Mouse (Mus musculus) forelimb bud, embryonic 11.5 days (tissue): ENCODE measurements around the gene Ldb3.

Experiments
- DNase-seq: peaks from one replicate; pipeline ENCODE4 v3.0.0-alpha.2; 2012; ENCODE audit warnings: low read depth, low spot score

Gene Ldb3

DNA sequence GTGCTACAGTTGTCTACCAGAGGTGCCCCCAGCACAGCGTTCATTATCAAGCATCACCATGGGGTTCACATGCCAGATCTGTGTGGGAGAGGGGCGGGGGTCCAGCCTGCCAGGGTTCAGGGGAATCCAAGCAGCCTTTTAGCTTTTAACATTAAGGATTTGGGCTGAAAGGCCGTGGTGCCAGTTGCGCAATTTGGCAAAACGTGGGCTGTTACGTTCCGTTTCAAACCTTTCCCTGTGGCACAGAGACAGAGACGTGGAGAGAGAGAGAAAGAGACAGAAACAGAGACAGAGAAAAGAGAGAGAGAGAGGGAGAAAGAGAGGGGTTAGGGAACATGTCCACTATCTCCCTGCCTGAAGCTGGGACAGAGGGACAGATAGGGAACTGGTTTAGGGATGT is 26.8 kb downstream of the Ldb3 start:
- DNase-seq: no peak

DNA sequence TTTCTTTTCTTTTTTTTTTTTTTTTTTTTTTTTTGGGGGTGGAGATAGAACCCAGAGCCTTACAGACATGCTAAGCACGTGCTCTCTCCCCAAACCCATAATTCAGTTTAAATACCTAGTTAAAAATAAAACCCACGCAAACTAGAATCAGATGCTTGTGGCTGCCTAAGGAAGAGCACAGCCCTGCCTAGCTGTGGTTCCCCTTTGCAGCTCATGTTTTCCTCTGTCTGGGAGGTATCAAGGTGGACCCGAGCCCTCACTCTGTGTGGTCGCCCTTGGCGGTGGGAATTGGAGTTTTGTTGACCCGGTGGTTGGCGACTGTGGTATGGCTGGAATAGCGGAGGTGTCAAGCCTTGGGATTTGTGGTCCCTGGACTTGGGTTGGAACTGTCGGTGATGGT is 29.5 kb downstream of the Ldb3 start:
- DNase-seq: peak; percentile 53

DNA sequence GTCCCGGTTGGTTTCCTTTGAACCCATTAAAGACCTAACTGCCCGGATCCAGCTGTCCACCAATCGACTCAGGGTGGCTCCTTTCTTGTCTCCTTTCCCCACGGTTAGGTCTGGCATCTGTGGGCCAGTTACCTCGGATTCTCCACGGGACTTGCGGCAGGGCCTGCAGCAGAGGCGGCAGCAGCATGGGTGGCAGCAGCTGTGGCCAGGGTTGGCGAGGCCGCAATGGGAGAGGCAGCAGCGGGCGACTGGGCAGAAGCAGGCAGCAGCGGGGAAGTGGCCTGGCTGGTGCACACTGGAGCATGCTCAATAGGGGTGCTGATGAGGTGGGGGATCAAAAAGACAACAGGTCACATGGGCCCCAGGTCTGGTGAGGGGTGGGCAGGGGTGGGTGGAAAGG is 33.3 kb downstream of the Ldb3 start:
- no peak for DNase-seq

DNA sequence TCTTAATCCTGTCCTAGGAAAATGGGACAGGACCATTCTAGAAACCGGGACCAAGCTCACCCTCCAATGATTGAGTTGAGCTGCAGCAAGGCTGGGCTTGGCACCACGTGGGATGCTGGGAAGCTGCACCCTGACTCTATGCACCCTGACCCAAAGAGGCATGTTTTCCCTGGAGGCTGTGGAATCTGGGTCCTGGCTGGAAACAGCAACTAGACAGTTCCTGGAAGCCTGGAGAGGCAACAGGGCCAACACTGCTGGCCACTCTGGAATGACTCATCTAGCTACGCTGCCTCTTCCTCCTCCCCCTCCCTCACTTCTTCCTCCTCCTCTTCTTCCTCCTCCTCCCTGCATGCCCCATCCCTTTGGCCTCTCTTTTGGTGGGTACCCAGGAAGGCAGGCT is 34.4 kb downstream of the Ldb3 start:
- no peak for DNase-seq

DNA sequence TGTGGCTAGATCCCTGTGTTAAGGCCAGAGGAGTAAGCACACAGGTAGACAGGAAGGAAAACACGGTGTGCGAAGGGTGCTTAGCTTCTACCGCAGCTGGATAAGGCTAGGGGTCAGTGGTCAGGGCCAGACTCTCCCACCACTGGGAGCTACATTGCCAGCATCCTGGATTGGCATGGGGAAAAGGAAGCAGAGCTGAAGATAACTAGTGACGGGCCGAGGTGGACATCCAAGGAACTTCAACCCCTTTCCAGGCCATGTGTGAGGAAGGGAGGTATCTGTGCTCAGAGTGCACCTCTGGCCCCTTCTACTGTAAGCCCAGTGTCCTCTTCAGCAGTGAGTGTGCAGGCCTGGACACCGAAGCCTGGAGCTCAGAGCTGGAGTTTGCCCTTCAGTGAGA is 35.0 kb downstream of the Ldb3 start:
- DNase-seq: no peak

DNA sequence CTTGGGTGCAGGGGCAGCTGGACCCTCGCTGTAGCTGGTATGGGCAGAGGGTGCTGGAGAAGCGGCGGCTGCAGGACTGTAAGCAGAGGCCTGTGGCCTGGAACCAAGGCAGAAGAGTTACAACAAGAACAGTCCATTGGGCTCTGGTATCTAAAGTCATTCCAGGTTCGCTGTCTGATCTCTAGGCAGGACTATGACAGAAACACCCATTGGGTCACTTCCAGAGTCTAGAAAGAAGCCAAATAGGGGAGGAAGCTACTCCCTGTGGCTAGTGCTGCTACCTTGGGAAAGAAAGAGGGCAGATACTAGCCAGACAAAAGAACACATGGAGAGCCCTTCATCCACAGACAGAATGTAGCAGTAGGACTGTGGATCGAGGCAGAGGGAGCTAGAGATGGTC is 36.3 kb downstream of the Ldb3 start:
- DNase-seq: no peak

DNA sequence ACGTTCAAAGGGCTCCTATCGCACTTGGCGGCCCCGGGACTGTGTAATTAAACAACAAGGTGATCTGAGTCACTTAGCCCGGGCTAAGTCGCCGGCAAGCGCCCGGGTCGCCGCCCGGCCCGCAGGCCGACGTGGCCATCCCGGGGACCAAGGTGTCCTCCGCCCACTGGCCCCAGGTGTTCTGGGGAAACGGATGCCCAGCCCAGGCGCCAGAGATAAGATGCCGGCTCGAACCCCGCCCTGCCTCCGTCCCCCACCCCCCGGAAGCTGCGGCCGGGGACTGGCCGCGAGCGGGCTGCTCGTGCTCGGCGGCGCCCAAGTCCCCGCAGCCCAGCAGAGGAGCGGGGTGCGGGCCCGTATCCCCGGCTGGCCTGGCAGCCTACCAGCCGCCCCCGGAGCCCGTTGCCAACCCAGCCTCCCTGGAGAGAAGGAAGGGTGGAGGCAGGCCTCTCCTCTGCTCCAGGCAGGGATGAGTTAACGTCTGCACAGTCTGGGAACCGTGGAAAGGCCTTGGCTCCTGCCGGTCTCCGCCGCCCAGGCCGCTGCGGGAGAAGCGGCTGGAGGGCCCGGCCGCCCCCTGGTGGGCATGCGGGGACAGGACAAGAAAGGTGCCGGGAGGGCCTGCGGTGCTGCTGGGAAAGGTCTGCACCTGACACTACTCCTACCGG is 39.3 kb downstream of the Ldb3 start:
- peak; percentile 84 for DNase-seq

DNA sequence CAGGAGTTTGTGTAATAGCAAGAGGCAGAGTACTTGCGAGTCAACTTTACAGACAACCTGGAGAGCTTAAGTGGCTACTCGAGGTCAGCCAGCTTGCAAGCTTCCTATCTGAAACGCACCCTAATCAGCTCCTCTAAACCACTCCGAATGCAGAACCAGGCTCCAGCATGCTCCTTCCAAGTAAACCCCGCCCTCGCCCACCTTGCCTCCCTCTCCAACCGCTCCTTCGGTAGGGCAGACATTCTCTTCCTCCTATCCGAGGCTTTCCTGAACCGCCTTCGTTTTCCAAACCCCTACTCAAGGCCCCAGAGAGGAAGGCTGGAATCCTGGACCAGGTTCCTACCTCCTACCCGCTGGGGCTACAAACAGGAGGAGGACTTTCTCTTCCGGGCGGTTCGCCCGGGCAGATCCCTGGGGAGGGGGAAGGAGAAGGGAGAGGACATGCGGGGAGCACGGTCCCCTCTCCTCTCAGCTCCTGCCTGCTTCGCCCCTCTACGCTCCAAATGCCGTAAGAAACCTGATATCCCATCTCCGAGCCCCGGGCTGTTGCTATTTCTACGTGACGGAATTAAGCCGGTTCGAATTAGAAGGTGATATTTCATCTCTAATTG is 40.0 kb downstream of the Ldb3 start:
- DNase-seq: peak; percentile 74

DNA sequence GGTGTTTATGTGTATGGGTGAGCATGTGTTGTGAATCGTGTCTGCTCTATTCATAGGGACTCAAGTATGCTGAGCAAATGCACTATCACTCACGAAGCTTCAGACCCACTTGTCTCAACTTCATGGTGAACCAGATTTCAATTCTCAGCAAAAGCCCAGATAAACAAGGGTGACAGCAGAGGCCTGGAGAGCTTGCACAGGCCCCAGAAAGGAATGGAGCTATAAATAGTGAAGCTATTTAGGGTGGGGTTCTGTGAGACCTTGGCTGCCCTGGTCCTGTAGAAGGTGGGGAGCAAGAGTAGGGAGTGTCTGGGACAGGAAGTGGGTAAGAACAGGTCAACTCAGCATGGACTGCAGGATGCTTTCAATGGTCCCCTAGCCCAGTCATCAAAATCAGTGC is 43.9 kb downstream of the Ldb3 start:
- DNase-seq: no peak

DNA sequence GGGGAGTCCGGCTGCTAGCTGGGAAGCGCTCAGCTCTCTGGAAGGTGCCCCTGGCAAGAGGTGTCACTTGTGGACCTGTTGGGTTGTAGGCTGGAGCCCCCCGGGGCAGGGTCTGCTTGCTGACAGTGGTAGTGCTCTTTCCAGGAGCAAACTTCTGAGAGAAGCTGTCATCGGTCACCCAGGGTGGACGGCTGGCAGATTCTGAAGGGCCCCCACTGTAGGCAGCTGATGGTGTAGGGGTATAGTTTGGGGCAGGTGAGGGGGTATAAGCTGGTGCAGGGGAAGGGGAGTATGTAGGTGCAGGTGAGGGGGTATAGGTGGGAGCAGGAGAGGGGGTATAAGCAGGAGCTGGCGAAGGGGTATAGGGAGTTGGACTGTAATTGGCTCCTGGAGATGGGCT is 44.5 kb downstream of the Ldb3 start:
- DNase-seq: no peak

DNA sequence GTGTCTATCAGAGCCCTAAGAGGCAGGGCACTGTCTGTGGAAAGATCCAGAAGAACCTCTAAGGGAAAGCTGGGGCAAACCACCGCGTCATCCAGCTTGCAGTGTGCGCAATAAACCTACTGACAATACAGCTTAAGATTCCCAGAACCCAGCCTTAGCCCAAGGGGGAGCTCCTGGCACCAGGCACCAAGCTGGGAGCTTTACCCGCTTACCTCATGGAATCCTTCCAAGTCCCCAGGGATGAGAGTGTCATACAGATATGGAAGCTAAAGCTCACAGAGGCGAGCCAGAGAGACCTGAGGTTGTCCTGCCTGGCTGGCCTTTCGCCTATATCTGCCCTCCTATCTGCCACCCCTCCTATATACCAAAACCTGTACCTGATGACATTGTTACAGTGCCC is 44.9 kb downstream of the Ldb3 start:
- DNase-seq: no peak

DNA sequence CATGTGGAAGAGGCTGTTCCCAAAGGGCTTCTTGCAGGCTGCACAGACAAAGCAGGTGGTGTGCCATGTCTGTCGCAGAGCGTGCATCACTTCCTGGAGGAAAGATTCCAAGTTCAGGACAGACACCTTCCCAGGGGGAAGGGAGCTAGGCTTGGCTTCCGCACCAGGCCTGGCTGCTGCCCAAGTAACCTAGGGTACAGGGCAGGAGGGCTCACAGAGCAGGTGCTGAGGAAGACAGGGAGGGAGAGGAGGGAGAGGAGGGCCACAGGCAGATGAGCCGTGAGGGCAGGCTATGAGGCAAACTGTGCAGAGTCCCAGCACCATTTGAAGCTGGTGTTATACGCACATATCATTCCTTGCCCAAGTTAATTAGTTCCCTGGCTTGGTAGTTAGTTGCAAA is 46.6 kb downstream of the Ldb3 start:
- no peak for DNase-seq

DNA sequence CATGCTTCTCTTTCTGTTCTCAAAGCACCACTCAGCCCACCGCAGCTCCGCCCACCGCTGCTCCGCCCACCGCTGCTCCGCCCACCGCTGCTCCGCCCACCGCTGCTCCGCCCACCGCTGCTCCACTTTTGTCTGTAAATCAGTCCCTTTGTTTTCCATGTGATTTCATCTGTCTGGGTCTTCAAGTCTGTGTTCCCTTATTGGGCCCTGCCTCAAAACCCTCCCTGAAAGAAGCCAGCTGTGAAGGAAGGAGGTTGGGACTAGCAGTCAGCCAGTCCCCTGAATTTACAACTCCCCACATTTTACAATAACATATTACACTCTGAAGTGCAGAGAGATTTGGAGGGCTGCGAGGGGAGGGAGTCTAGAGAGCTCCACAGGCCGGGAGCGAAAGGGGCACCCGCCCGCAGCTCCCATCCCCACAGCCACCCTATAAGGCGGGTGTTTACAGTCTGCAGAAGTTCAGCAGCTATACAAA is 47.8 kb downstream of the Ldb3 start:
- DNase-seq: peak; percentile 17

DNA sequence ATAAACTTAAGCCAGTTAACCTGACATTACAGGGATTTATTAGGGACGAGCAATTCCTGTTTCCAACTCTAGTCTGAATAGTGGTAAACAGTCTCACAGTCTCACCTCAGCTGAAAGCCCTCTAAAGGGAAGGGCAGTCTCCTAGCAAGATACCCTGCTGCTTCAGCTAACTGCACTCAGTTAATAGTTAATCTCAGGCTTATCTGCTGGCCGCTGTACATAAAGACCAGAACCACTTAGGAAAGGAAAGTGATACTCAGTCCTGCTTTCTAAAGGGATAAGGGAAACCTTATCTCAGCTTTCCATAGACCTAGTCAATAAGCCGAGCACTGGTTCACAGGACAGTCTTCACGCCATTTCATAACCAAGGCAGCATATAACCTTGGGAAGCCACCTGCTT is 52.6 kb downstream of the Ldb3 start:
- DNase-seq: no peak

DNA sequence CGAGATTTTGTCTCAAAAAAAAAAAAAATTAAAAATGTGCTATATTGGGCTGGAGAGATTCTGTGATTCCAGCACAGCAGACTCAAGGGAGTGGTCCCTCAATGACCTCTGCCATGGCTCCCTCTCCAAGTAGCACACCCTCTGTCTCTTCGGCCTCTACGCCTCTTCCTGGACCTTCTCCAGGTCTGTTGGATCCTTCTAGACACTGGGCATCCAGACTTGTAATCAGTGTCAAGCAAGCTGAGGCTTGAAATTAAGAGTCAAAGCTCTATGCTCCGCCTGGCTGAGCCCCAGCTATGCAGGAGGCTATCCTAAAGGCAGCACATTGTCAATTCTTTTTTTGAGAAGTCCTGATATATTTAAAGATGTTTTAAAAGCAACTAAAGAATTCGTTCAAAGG is 54.9 kb downstream of the Ldb3 start:
- no peak for DNase-seq

DNA sequence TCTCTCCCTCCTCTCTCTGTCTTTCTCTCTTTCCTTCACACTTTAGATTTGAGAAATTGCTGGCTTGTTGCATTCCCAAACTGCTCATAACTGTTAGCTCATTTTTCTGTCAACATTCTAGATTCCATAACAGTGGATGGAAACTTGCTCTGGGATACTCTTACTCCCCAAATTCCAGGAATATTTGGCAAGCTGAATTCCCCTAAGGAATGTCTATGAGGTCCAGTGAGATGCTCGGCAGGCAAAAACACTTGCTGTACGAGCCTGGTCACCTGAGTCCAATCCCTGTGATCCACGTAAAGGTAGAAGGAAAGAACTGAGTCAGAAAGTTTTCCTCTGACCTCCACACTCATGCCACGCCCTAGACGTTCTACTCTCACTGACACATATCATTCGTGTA is 55.9 kb downstream of the Ldb3 start:
- DNase-seq: no peak

DNA sequence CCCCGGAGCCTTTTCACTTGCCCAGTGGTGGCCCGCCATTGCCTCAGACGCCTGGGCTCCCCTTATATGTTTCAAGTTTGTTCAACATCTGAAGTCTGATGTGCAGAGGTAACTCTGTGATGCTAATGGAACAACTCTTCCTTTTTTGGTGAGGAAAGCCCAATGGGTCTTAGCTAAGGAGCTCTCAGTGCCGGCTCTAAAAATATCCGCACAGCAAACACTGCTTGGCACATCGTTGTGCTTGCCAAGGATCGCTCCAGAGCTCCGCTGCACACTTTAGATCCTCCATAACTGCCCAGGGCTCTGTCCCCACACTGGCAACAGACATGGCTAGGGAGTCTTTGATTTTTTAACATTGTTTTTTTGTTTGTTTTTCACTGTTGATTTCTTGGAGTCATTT is 59.7 kb downstream of the Ldb3 start:
- no peak for DNase-seq

DNA sequence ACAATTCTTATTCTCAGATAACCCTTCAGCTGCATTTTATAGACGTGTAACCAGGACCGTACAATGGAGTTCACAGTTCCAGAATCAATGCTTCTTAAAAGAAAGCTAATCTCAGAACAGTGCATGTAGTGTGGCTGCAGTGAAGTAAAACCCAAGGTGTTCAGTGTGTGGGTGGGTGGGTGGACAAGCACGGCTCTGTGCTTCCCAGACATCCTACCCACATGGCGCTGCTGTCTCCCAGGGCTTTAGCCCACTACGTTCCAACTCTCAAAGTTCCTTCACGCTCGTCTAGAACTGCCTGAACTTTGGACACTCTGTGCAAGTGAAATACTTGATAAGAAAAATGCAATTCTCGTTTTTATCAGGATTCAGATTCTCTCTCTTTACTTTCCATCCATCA is 65.8 kb downstream of the Ldb3 start, which contains the start of gene 9230112D13Rik:
Gene 9230112D13Rik, minus strand, starts transcription at position 101 of the 400 bp plus-strand sequence.
- DNase-seq: no peak

DNA sequence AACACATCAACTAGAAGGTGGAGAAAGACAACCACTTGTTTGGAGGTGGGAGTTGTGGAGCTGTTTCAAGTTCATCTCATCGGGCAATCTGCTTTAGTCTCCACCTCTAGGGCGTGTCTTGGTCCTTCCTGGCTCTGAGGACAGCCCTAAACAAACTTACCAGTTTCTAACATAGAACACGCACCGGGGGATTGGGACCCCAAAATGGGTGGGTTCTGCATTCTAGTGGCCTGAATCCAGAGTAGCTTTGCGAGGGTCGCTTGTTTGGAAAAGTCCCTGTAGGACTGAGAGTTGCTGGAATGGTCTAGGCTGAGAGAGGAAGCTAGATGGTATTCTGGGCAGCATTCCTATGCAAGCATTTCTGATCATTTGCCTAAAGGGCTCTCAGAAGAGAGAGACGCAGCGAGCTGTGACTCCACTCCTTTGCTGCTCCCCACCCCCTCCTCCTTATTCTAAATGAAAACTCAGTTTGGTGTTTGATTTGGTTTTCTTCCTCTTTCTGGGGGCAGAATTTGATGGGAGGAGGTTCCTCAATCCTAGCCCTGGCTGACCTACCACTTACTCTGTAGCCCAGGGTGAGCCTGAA is 70.4 kb downstream of the Ldb3 start:
- DNase-seq: no peak

DNA sequence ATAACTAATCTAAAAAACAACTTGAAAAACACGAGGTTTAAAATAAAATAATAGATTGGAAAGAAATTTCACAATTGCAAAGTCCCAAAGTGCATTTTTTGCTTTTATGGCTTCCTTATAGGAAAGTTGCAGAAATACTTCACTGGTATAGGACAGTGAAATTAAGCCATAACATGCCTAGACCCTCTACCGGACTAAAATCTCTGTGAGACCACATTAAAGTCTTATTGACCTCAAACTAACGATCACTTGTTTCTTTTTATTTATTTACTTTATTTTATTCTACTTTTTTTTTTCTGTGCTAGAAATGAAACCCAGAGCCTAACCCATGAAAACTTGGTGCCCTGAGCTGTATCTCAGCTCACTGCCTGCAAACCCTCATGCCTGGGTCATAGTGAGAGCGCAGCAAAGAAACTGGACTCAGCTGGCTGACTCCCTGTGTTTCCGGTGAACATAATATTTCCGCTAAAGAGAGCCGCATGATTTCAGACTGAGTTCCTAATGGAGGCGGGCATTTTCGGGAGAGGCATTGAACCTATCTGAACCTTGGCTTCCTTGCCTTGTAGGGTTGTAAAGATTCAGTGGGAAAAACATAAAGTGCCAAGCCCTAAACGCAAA is 71.4 kb downstream of the Ldb3 start:
- no peak for DNase-seq

DNA sequence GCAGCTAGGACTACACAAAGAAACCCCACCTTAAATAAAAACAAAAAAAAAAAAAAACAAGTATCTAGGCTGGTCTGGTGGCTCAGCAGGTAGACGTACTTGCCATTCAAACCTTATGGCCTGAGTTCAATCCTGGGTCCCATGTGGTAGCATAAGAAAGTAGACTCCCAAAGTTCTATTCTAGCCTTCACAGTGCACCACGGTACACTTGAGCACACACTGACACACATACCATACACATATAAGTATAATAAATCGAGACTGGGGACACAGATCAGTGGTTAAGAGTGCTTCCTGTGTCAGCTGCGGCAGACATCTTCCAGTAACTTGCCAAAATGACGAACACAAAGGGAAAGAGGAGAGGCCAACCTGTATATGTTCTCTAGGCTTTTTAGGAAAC is 72.6 kb downstream of the Ldb3 start:
- DNase-seq: no peak

DNA sequence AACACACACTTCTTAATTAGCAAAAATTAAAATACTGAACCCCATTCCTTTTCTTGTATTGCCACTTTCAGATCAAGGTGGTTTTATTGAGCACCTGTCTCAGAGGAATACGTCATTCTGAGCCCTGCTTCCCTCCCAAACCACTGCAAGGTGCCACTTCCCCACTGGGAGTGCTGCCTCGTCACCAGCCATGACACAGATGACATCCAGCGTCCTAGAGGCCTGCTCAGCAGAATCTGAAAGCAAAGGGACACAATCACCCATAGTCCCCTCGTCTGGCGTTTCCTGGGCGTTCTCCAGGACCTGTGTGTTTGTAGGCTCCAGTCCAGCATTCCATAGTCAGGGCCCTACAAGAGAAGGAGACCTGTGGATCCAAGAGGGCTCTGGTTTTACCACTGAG is 74.4 kb downstream of the Ldb3 start:
- DNase-seq: no peak

DNA sequence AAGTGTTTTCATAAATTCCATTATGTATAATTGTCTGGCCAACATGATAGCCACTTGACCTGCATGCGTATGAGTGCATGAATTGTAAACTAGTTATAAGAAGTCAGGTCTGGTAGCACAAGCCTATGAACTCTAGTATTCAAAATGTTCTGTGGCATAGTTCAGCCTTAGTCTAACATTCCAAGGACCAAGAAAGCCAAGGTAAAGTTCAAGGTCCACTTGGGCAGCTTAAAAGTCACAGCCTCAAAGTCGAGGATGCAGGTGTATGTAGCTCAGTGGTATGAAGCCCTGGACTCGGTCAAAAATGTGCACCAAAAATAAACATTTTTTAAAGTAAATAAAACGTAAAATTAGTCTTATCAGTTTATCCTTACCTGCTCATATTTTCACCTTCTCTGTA is 75.9 kb downstream of the Ldb3 start:
- no peak for DNase-seq
